Mouse (Mus musculus) T-cell, adult 2 months (primary cell): ENCODE results near the gene Ndufb3.
"Not testable (repeated sequence)": the region's sequence is repeated elsewhere in the genome, so short reads cannot be mapped to it uniquely, and the experiment has no call there.

Experiments
- DNase-seq: peaks from one replicate; pipeline ENCODE4 v3.0.0; 2022; ENCODE audit warnings: low spot score

The Ndufb3 gene

DNA sequence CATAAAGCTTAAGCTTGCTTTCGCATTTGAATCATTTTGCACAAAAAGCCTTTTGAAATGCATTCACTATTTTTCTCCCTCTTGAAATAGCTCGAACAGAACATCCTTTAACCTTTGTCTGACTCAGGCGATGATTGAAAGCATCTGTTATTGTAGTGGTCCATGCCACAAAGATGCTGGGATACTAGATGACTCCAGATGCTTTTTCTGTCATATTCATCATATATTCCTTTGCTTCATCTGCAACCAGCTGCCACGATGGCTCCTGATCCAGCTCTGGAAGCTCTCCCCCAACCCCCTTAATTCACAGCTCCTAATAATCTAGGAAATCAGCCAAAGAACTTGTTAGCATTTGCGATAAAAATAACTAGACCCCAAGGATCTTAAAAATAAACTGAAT is 30.9 kb downstream of the Ndufb3 start:
- DNase-seq: no peak

DNA sequence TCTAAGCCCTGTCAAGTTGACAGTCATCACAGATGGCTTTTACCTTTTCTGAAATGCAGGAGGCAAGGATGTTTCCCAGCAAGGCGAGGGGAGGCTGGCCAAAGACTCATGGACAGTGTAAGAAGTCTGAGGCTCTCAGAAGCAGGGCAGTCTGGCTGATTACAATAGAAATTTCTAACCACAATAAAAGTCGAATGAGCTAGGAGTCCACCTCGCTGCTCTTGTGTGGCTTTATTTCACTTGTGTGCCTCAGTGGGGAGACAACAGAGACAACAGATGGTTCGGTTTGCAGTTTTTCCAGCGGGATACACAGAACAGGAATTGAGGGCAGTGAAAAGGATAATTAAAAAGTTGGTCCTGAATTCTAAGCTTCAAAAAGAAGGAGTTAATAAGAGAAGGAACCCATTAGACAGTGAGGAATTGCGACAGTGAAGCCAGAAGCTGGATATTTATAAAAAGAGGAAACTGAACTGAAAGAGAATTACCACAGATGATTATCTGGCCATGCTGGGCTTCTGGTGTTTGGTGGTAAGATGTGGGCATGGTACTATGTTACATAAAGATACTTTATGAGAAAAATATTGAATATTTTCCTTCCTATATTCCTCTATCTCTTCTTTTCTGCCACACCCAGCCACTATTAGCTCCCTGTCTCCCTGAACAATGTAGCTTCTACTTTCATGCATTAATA is 31.9 kb downstream of the Ndufb3 start:
- DNase-seq: no peak

DNA sequence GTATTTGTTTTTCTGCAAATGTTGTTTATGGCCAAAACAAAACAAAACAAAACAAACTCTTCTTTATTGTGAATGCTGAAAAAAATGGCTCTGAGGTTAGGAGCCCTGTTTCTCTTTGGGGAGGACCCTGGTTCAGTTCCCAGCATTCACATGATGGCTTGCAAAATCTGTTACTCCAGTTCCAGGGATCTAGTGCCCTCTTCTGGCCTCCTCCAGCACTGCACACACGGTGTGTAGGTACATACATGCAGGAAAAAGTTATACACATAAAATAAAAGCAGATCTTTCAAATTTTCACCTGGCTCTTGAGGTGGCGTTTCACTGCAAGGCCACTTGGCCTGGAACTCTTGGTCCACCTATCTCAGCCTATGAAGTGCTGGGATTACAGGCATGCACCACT is 32.6 kb downstream of the Ndufb3 start:
- DNase-seq: no peak

DNA sequence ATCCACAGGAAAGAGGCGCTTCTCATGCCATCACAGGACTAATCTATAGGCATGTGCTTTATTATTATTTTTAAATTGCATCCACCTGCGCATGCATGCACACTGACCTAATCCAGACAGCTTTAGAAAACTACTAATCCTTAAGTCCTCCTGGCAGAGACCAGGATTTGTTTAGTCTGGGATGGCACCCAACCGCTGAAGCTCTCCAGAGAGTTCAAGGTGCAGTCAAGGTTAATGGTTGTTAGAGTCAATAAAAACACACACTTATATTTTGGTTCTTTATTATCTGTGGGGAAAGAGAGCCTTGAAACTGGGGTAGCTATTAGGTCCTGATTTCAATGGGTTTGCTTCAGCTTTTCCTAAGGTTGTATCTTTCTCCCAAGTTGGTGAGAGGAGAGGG is 35.1 kb downstream of the Ndufb3 start:
- DNase-seq: no peak

DNA sequence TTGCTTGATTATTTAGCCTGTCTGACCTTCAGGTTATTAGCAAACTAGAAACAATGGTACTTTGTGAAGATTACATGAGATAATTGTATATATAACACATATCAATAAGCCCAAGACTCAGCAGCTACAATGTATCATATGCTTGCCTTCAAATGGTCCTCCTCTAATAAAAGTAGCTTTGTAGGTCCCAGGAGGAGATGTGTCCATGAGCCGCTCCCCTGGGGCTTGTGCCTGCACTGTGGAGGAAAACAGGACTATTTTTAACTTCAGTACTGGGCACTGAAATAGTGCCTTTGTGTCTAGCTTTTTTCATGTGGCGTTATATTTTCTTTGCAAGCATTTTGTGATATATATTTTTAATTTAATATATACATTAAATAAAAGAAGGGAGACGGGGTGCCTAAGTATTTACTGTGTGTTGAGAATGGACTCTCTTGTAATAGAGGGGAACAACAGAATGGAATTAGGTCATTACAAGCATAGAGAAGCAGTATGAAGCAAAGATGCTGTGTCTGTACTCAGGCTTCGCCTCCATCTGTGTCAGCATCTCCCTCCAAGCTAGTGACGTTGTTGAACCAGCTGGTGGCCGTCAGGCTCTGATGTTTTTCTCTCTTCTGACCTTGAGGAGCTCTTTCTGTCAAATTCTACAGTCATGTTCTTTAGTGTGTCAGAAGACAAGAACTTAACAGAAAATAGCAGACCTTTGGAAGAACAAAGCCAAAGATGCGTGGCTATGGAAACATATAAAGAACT is 36.0 kb downstream of the Ndufb3 start:
- DNase-seq: no peak

DNA sequence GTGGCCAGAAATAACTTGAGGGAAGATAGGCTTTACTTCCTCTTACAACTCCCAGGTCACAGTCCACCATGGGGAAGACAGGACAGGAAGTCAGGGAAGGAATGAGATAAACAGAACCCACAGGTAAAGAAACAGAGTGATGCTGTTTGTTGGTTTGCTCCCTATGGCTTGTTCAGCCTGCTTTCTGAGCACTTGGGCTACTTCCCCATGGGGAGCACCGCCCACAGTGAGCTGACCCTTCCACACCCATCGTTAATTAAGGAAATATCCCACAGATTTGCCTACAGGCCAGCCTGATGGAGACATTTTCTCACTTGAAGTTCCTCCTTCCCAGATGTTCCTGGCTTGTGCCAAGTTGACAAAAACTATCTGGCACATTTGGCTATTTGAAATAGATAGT is 42.7 kb downstream of the Ndufb3 start:
- DNase-seq: not testable (repeated sequence)
